Mouse (Mus musculus) cerebellum, adult 2 months (tissue): ENCODE results near the gene Tsc22d3. TPM values are rescaled to one million over a fixed set of nuclear protein-coding genes. Genes with fewer than 3 reads are reported as not detected.
"Not testable (repeated sequence)": the region's sequence is repeated elsewhere in the genome, so short reads cannot be mapped to it uniquely, and the experiment has no call there.

Source experiments
- DNase-seq, 2 experiments: peaks; one replicate each; pipeline ENCODE4 v3.0.0; 2021
- H3K27ac ChIP-seq: fragments of 200-500 bp; 2 replicates; pipeline ENCODE4 v1.5.1; 2012; ENCODE audit warnings: low read length, control low read depth, inconsistent platforms; ENCODE audit not compliant: insufficient read depth
- H3K27me3 ChIP-seq: fragments of 200-500 bp; 2 replicates; pipeline ENCODE4 v1.6.1; 2012; ENCODE audit warnings: inconsistent platforms, mild to moderate bottlenecking, low read length, moderate library complexity; ENCODE audit not compliant: control insufficient read depth, insufficient read depth
- H3K4me1 ChIP-seq: fragments of 200-500 bp; 2 replicates; pipeline ENCODE4 v1.6.1; 2011; ENCODE audit warnings: low read length; ENCODE audit not compliant: control insufficient read depth, insufficient read depth
- H3K4me3 ChIP-seq: fragments of 200-500 bp; replicated peaks from 2 replicates; pipeline ENCODE3; 2011; ENCODE audit warnings: mild to moderate bottlenecking, low read depth, low read length, control low read depth; ENCODE audit not compliant: insufficient read depth
- CTCF ChIP-seq: fragments of 200-500 bp; IDR thresholded peaks from 2 replicates; pipeline ENCODE4 v1.5.1; 2011; ENCODE audit warnings: low read depth, mild to moderate bottlenecking, control low read depth, low read length, moderate library complexity, borderline replicate concordance; ENCODE audit not compliant: insufficient read depth
- POLR2A ChIP-seq: fragments of 200-500 bp; IDR thresholded peaks from 2 replicates; pipeline ENCODE4 v1.6.1; 2011; ENCODE audit warnings: low read length, control low read depth, borderline replicate concordance; ENCODE audit not compliant: insufficient read depth
- WGBS: fragments of 180-500 bp; shearing (Covaris S2); methylation state at CpG from one replicate; pipeline ENCODE4 v1.1.7; 2018; 5-methylcytosine and 5-hydroxymethylcytosine counted together
- polyA plus RNA-seq: library from polyadenylated mRNA; depleted of rRNA; stranded (reverse); fragments of >200 nt; gene quantifications from 2 replicates; pipeline ENCODE4 v1.2.3, GENCODE M21; 2012

Gene Tsc22d3
- polyA plus RNA-seq, 1 experiment = 168 TPM

- Histone ChIP-seq H3K4me1 (0 out of 2 replicates have a peak, but pooled peaks cover 6% of the 10 kb centered on the region), H3K27me3 (no peaks in the 10 kb centered on the region), H3K4me3 (peak overlapping the region; percentile 62), H3K27ac (peak overlapping the region; percentile 82)
- TF ChIP-seq POLR2A (no peak), CTCF (no peak)
- peak in 1 of 2 experiments; percentile 50 for DNase-seq
- 4% methylated on average over 21 of the region's 21 CpGs for WGBS
These were observed 58.0 kb downstream of the Tsc22d3 start for GRCm38 (mm10) chrX:140542474-140542845.

GRCm38 (mm10) chrX:140541711-140542473, 58.6 kb downstream of the Tsc22d3 start:
- H3K27ac ChIP-seq = peak overlapping the region; percentile 66
- no peak for TF ChIP-seq POLR2A
- no peak for TF ChIP-seq CTCF
- H3K4me3 ChIP-seq = peak overlapping the region; percentile 62
- no peaks in the 10 kb centered on the region for H3K27me3 ChIP-seq
- DNase-seq = peak; percentile 65 to 73
- 0 out of 2 replicates have a peak, but pooled peaks cover 6% of the 10 kb centered on the region for H3K4me1 ChIP-seq
- WGBS = 7% methylated on average over 10 of the region's 10 CpGs

GRCm38 (mm10) chrX:140540500-140541114, 59.9 kb downstream of the Tsc22d3 start:
- H3K27ac ChIP-seq = no peak overlapping the region
- 0 out of 2 replicates have a peak, but pooled peaks cover 6% of the 10 kb centered on the region for H3K4me1 ChIP-seq
- peak; percentile 18 to 22 for DNase-seq
- H3K27me3 ChIP-seq = no peaks in the 10 kb centered on the region
- no peak for TF ChIP-seq POLR2A
- TF ChIP-seq CTCF = no peak
- peak overlapping the region; percentile 62 for H3K4me3 ChIP-seq
- 24% methylated on average over 15 of the region's 15 CpGs for WGBS

DNA sequence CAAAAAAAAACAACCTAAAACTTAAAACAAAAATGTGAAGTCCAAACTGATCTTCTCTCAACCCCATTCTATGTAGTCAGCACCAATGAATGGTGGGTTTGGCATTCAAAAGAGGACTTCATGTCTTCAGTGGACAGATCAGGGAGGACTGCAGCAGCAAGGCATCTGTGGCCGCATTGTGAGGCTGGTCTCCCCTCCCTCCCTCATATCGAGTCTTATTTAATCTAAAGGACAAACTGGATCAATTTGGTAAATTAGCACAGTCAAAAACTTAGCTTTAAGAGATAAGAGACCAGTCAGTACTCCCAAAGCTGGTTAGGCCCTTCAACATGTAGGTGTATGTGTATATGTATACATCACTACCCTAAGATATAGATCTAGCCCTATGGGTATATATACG, 60.6 kb downstream of the Tsc22d3 start:
- H3K27ac ChIP-seq, H3K4me1 ChIP-seq, DNase-seq, H3K4me3 ChIP-seq, H3K27me3 ChIP-seq: not testable (repeated sequence)
- WGBS = 85% methylated on average over 3 of the region's 3 CpGs

- Histone ChIP-seq H3K27me3 (no peaks in the 10 kb centered on the region), H3K4me3 (no peak overlapping the region), H3K4me1 (0 out of 2 replicates have a peak, but pooled peaks cover 6% of the 10 kb centered on the region), H3K27ac (no peak overlapping the region)
- no peak for DNase-seq
- 83% methylated on average over 3 of the region's 3 CpGs for WGBS
- TF ChIP-seq POLR2A (no peak), CTCF (no peak)
These were observed 61.3 kb downstream of the Tsc22d3 start for GRCm38 (mm10) chrX:140539111-140539680.

- no peak for DNase-seq
- H3K27me3 ChIP-seq = no peaks in the 10 kb centered on the region
- H3K4me1 ChIP-seq = 0 out of 2 replicates have a peak, but pooled peaks cover 3% of the 10 kb centered on the region
- no peak overlapping the region for H3K4me3 ChIP-seq
- TF ChIP-seq POLR2A (no peak), CTCF (no peak)
- no peak overlapping the region for H3K27ac ChIP-seq
- 71% methylated on average over 2 of the region's 2 CpGs for WGBS
These were observed 61.8 kb downstream of the Tsc22d3 start for GRCm38 (mm10) chrX:140538649-140539048.

GRCm38 (mm10) chrX:140537662-140538061, 62.8 kb downstream of the Tsc22d3 start:
- Histone ChIP-seq H3K4me3 (no peak overlapping the region), H3K27me3 (no peaks in the 10 kb centered on the region), H3K27ac (no peak overlapping the region), H3K4me1 (no peaks in the 10 kb centered on the region)
- no peak for DNase-seq
- 53% methylated on average over 6 of the region's 6 CpGs for WGBS
- no peak for TF ChIP-seq POLR2A
- TF ChIP-seq CTCF = no peak

- Histone ChIP-seq H3K27me3 (no peaks in the 10 kb centered on the region), H3K4me3 (no peak overlapping the region), H3K4me1 (no peaks in the 10 kb centered on the region), H3K27ac (no peak overlapping the region)
- DNase-seq = no peak
- 20% methylated on average over 1 of the region's 1 CpGs for WGBS
- no peak for TF ChIP-seq CTCF
- TF ChIP-seq POLR2A = no peak
These were observed 65.0 kb downstream of the Tsc22d3 start for GRCm38 (mm10) chrX:140535487-140535886.
